Mouse (Mus musculus) G1E (cell line): ENCODE results near the gene Cd4. TPM values are rescaled to one million over a fixed set of nuclear protein-coding genes. Genes with fewer than 3 reads are reported as not detected.

ENCODE experiments used
- ATAC-seq: 2 replicates; pipeline ENCODE4 v1.8.0; 2016; ENCODE audit warnings: mild to moderate bottlenecking; ENCODE audit not compliant: insufficient number of reproducible peaks, poor library complexity, low FRiP score, severe bottlenecking; ENCODE audit errors: extremely low read depth
- DNase-seq: peaks from one replicate; pipeline ENCODE4 v3.0.0; 2012; ENCODE audit warnings: low spot score
- H3K27me3 ChIP-seq: 2 replicates; pipeline ENCODE4 v1.6.1; 2012; ENCODE audit warnings: mild to moderate bottlenecking, low read length, inconsistent platforms; ENCODE audit not compliant: insufficient read depth
- H3K36me3 ChIP-seq: replicated peaks from 2 replicates; pipeline ENCODE3; 2012; ENCODE audit warnings: mild to moderate bottlenecking, inconsistent platforms
- H3K4me1 ChIP-seq: 2 replicates; pipeline ENCODE4 v1.6.1; 2012; ENCODE audit warnings: low read depth, low read length, inconsistent platforms, mixed read lengths; ENCODE audit not compliant: insufficient read depth
- H3K4me3 ChIP-seq: 2 replicates; pipeline ENCODE4 v1.5.1; 2012; ENCODE audit warnings: low read depth, mild to moderate bottlenecking, inconsistent platforms, low read length, moderate library complexity, mixed read lengths
- H3K9me3 ChIP-seq: replicated peaks from 2 replicates; pipeline ENCODE4 v1.6.1; 2012; ENCODE audit warnings: inconsistent platforms
- CTCF ChIP-seq: IDR thresholded peaks from 2 replicates; pipeline ENCODE4 v1.5.1; 2012; ENCODE audit warnings: low read depth, low read length, inconsistent platforms, mixed read lengths
- GATA1 ChIP-seq: IDR thresholded peaks from 2 replicates; pipeline ENCODE4 v1.6.1; 2012; ENCODE audit warnings: borderline replicate concordance, low read length, inconsistent platforms, mixed read lengths
- GATA2 ChIP-seq: IDR thresholded peaks from 2 replicates; pipeline ENCODE4 v1.6.1; 2012; ENCODE audit warnings: low read depth, low read length, inconsistent platforms, borderline replicate concordance
- POLR2AphosphoS5 ChIP-seq: IDR thresholded peaks from 2 replicates; pipeline ENCODE4 v1.6.1; 2012; ENCODE audit warnings: low read depth, low read length, inconsistent platforms; ENCODE audit not compliant: insufficient replicate concordance
- TAL1 ChIP-seq: conservative IDR thresholded peaks from 2 replicates; pipeline ENCODE4 v1.6.1; 2012; ENCODE audit warnings: low read depth, low read length, inconsistent platforms, mixed read lengths
- polyA plus RNA-seq: library from polyadenylated mRNA; stranded (reverse); fragments of >175 nt; gene quantifications from 2 replicates; pipeline ENCODE4 v1.2.3, GENCODE M21; 2012
- total RNA-seq, 2 experiments: library from RNA; stranded (forward) in 1 of 2; stranded (reverse) in 1 of 2; fragments of 200-1000 nt in 1 of 2; fragments of >200 nt in 1 of 2; fragmentation: Nextera tagmentation in 1 of 2; gene quantifications; 2 replicates each; pipeline ENCODE4 v1.2.3; 2014 to 2017

Cd4 gene
- total and polyA plus RNA-seq, 3 experiments: 0.33 TPM; not detected in 2

DNA sequence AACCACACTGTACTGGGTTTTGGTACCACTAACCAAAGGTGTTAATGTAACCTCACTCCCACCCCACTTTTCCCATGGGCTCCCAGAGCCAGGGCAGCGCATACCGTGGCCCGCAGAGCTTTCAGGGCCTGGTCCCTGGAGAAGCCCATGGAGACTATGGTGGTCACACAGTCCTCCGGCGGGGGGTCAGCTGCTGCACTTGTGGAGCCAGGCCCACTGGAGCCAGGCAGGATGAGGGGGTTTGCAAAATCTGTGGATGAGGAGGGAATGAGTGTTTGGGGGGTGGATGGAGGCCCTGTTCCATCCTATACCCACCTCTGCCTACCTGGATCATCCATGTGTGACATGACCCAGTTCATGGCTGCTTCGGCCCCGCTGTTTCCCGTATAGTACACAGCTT is 70.5 kb downstream of the Cd4 start:
- TF ChIP-seq CTCF: no peak
- TF ChIP-seq TAL1: no peak
- TF ChIP-seq GATA2: no peak
- no peak for TF ChIP-seq GATA1
- no peak for TF ChIP-seq POLR2AphosphoS5
- peaks cover 91% of the 10 kb centered on the region for H3K36me3 ChIP-seq
- no peak overlapping the region for H3K4me3 ChIP-seq
- H3K27me3 ChIP-seq: no peaks in the 10 kb centered on the region
- H3K9me3 ChIP-seq: no peaks in the 10 kb centered on the region
- no peak for ATAC-seq
- H3K4me1 ChIP-seq: peaks cover 17% of the 10 kb centered on the region
- DNase-seq: no peak

DNA sequence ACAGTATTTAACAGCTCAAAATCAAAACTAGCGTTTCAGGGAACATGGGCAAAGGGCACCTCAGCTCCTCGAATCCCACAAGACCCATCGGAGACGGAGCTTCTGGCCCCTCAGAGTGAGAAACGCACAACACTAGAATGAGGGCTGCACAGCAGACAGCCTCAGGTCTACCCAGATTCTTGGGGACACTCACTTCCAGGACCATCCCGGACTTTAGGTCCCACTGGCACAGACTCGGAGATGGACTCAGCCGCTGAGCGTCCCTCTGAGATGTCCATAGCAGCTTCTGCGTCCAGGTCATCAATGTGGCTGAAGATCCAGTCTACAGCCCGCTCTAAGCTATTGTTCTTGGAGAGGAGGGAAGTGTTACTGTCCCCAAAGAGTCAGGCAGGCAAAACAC is 70.9 kb downstream of the Cd4 start:
- peaks cover 21% of the 10 kb centered on the region for H3K4me1 ChIP-seq
- no peaks in the 10 kb centered on the region for H3K27me3 ChIP-seq
- ATAC-seq (no peak), DNase-seq (no peak)
- no peak for TF ChIP-seq CTCF
- TF ChIP-seq GATA2: no peak
- no peak for TF ChIP-seq TAL1
- TF ChIP-seq POLR2AphosphoS5: no peak
- no peak for TF ChIP-seq GATA1
- no peaks in the 10 kb centered on the region for H3K9me3 ChIP-seq
- H3K36me3 ChIP-seq: peaks cover 91% of the 10 kb centered on the region
- H3K4me3 ChIP-seq: no peak overlapping the region

DNA sequence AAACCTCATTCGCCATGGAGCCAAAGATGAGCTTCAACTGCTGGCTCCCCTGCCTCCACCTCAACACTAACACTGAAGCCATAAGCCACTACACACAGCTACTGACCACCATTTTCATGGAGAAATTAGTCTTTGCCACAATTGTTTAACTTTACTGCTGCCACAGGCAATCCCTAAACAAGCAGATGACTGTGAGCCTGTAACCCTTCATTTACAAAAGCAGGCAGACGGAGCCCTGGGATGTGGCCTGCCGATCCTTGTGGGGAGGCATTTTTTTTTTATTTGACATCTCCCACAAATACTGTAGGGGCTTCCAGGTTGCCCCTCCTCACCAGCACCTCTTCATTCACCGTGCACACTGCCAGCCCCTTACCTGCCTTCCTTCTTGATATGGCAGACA is 71.4 kb downstream of the Cd4 start:
- TF ChIP-seq GATA1 (no peak), CTCF (no peak), TAL1 (no peak), GATA2 (no peak), POLR2AphosphoS5 (no peak)
- ATAC-seq: no peak
- peaks cover 91% of the 10 kb centered on the region for H3K36me3 ChIP-seq
- H3K4me1 ChIP-seq: peaks cover 26% of the 10 kb centered on the region
- no peak for DNase-seq
- no peaks in the 10 kb centered on the region for H3K9me3 ChIP-seq
- H3K4me3 ChIP-seq: no peak overlapping the region
- no peaks in the 10 kb centered on the region for H3K27me3 ChIP-seq

DNA sequence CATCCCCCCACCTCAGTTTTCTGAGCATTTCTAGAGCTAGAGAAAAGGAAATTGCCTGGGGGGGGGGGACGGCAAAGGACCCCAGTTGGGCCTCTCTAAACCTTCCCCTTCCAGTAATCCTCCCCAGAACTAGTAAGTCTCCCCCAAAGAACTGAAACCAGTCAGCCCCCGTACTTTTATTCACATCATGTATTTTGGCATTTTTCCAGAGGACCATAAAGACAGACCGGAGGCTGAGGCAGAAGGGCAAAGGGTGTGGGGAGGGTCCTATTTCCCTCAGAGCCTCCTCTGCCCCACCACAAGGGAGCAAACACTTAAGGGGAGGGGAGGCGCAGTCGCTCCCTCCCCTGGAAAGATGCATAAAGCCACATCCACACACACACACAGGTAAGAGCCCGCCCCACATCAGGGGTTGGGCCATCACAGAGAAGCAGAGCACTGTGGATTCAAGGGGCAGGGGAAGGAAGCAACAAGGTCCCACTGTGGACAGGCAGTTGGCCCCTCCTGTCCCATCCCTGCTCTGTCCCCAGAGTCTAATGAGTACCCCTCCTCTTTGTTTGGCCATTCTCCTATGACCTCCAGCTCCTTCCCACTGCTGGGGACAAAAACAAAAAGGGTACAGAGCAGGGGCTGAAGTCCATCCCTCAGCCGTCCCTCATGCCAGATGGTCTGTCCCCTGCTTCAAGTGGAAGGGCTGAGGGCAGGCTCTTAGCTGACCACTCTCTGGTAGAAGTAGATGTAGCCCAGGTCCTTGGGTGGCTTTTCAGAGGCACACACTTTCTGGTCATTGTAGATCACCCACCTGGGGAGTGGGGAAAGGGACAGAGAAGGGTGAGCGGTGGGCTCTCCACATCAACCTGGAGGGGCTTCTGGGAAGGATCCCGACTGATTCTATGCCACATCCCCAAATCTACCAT is 72.9 kb downstream of the Cd4 start:
- no peak for TF ChIP-seq TAL1
- no peak for TF ChIP-seq GATA2
- no peak for TF ChIP-seq POLR2AphosphoS5
- no peak for TF ChIP-seq GATA1
- TF ChIP-seq CTCF: no peak
- Histone ChIP-seq H3K36me3 (peaks cover 90% of the 10 kb centered on the region), H3K4me1 (peaks cover 40% of the 10 kb centered on the region), H3K4me3 (no peak overlapping the region; the same call in 1 of the 2 replicates), H3K9me3 (no peaks in the 10 kb centered on the region), H3K27me3 (no peaks in the 10 kb centered on the region)
- DNase-seq (no peak), ATAC-seq (no peak)

Other genes with a start within 250 kb of the Cd4 start
Only the 20 nearest of the 27 such genes appear.
- gene Ptpn6, start 149.5 kb downstream of the Cd4 start, total RNA-seq (2014; fragmentation: Nextera tagmentation): 66.2 and 72.6 TPM in 2 replicates
- 309 and 356 TPM in 2 replicates for gene Ptpn6, start 149.5 kb downstream of the Cd4 start, total RNA-seq (2017)
- gene Ptpn6, start 149.5 kb downstream of the Cd4 start, polyA plus RNA-seq: 54.9 and 129 TPM in 2 replicates
- 61.7 and 62.9 TPM in 2 replicates for gene Grcc10, start 146.8 kb downstream of the Cd4 start, total RNA-seq (2014; fragmentation: Nextera tagmentation)
- gene Grcc10, start 146.8 kb downstream of the Cd4 start, total RNA-seq (2017): 130 and 176 TPM in 2 replicates
- gene Grcc10, start 146.8 kb downstream of the Cd4 start, polyA plus RNA-seq: 26.1 and 38.8 TPM in 2 replicates
- not detected in 2 replicates for gene Gm45234, start 132.2 kb downstream of the Cd4 start, total RNA-seq (2014; fragmentation: Nextera tagmentation)
- not detected in 2 replicates for gene Gm45234, start 132.2 kb downstream of the Cd4 start, total RNA-seq (2017)
- gene Gm45234, start 132.2 kb downstream of the Cd4 start, polyA plus RNA-seq: not detected in 2 replicates
- gene Atn1, start 131.7 kb downstream of the Cd4 start, total RNA-seq (2014; fragmentation: Nextera tagmentation): 58.7 and 85.6 TPM in 2 replicates
- gene Atn1, start 131.7 kb downstream of the Cd4 start, total RNA-seq (2017): 1.9 and 3.0 TPM in 2 replicates
- 55.3 and 58.8 TPM in 2 replicates for gene Atn1, start 131.7 kb downstream of the Cd4 start, polyA plus RNA-seq
- gene Eno2, start 118.5 kb downstream of the Cd4 start, total RNA-seq (2014; fragmentation: Nextera tagmentation): 1.1 and 3.2 TPM in 2 replicates
- 3.4 and 3.6 TPM in 2 replicates for gene Eno2, start 118.5 kb downstream of the Cd4 start, total RNA-seq (2017)
- 0.13 and 0.29 TPM in 2 replicates for gene Eno2, start 118.5 kb downstream of the Cd4 start, polyA plus RNA-seq
- not detected in 2 replicates for gene Lrrc23, start 108.5 kb downstream of the Cd4 start, total RNA-seq (2014; fragmentation: Nextera tagmentation)
- 0.11 TPM in 1 of 2 replicates, not detected in the other for gene Lrrc23, start 108.5 kb downstream of the Cd4 start, total RNA-seq (2017)
- gene Lrrc23, start 108.5 kb downstream of the Cd4 start, polyA plus RNA-seq: not detected in 2 replicates
- gene Spsb2, start 79.6 kb downstream of the Cd4 start, total RNA-seq (2014; fragmentation: Nextera tagmentation): 1.9 TPM in 2 replicates
- 6.9 and 9.4 TPM in 2 replicates for gene Spsb2, start 79.6 kb downstream of the Cd4 start, total RNA-seq (2017)
- gene Spsb2, start 79.6 kb downstream of the Cd4 start, polyA plus RNA-seq: 10.1 and 10.9 TPM in 2 replicates
- 601 and 619 TPM in 2 replicates for gene Tpi1, start 73.9 kb downstream of the Cd4 start, total RNA-seq (2014; fragmentation: Nextera tagmentation)
- gene Tpi1, start 73.9 kb downstream of the Cd4 start, total RNA-seq (2017): 903 and 1,035 TPM in 2 replicates
- 520 and 701 TPM in 2 replicates for gene Tpi1, start 73.9 kb downstream of the Cd4 start, polyA plus RNA-seq
- 34.6 and 45.9 TPM in 2 replicates for gene Usp5, start 58.7 kb downstream of the Cd4 start, total RNA-seq (2014; fragmentation: Nextera tagmentation)
- gene Usp5, start 58.7 kb downstream of the Cd4 start, total RNA-seq (2017): 67.0 and 76.8 TPM in 2 replicates
- 53.0 and 68.2 TPM in 2 replicates for gene Usp5, start 58.7 kb downstream of the Cd4 start, polyA plus RNA-seq
- 109 and 112 TPM in 2 replicates for gene Cdca3, start 58.7 kb downstream of the Cd4 start, total RNA-seq (2014; fragmentation: Nextera tagmentation)
- gene Cdca3, start 58.7 kb downstream of the Cd4 start, total RNA-seq (2017): 137 and 150 TPM in 2 replicates
- 50.9 and 67.2 TPM in 2 replicates for gene Cdca3, start 58.7 kb downstream of the Cd4 start, polyA plus RNA-seq
- 1.1 TPM in 1 of 2 replicates, not detected in the other for gene Gnb3, start 47.9 kb downstream of the Cd4 start, total RNA-seq (2014; fragmentation: Nextera tagmentation)
- gene Gnb3, start 47.9 kb downstream of the Cd4 start, total RNA-seq (2017): not detected in 2 replicates
- not detected in 2 replicates for gene Gnb3, start 47.9 kb downstream of the Cd4 start, polyA plus RNA-seq
- not detected in 2 replicates for gene P3h3, start 30.5 kb downstream of the Cd4 start, total RNA-seq (2014; fragmentation: Nextera tagmentation)
- 0.23 TPM in 1 of 2 replicates, not detected in the other for gene P3h3, start 30.5 kb downstream of the Cd4 start, total RNA-seq (2017)
- not detected in 2 replicates for gene P3h3, start 30.5 kb downstream of the Cd4 start, polyA plus RNA-seq
- gene Gpr162, start 24.2 kb downstream of the Cd4 start, total RNA-seq (2014; fragmentation: Nextera tagmentation): not detected in 2 replicates
- gene Gpr162, start 24.2 kb downstream of the Cd4 start, total RNA-seq (2017): 0.22 and 0.41 TPM in 2 replicates
- gene Gpr162, start 24.2 kb downstream of the Cd4 start, polyA plus RNA-seq: not detected in 2 replicates
- gene Lag3, start 23.5 kb upstream of the Cd4 start, total RNA-seq (2014; fragmentation: Nextera tagmentation): 0.68 TPM in 1 of 2 replicates, not detected in the other
- gene Lag3, start 23.5 kb upstream of the Cd4 start, total RNA-seq (2017): 0.12 TPM in 1 of 2 replicates, not detected in the other
- not detected in 2 replicates for gene Lag3, start 23.5 kb upstream of the Cd4 start, polyA plus RNA-seq
- 5.6 and 6.3 TPM in 2 replicates for gene Ptms, start 31.9 kb upstream of the Cd4 start, total RNA-seq (2014; fragmentation: Nextera tagmentation)
- gene Ptms, start 31.9 kb upstream of the Cd4 start, total RNA-seq (2017): 84.9 and 86.4 TPM in 2 replicates
- gene Ptms, start 31.9 kb upstream of the Cd4 start, polyA plus RNA-seq: 34.1 and 43.1 TPM in 2 replicates
- gene Mlf2, start 43.2 kb upstream of the Cd4 start, total RNA-seq (2014; fragmentation: Nextera tagmentation): 167 and 180 TPM in 2 replicates
- gene Mlf2, start 43.2 kb upstream of the Cd4 start, total RNA-seq (2017): 86.5 and 99.2 TPM in 2 replicates
- 269 and 293 TPM in 2 replicates for gene Mlf2, start 43.2 kb upstream of the Cd4 start, polyA plus RNA-seq
- gene Cops7a, start 77.3 kb upstream of the Cd4 start, total RNA-seq (2014; fragmentation: Nextera tagmentation): 123 and 194 TPM in 2 replicates
- 62.2 and 65.5 TPM in 2 replicates for gene Cops7a, start 77.3 kb upstream of the Cd4 start, total RNA-seq (2017)
- 59.2 and 79.0 TPM in 2 replicates for gene Cops7a, start 77.3 kb upstream of the Cd4 start, polyA plus RNA-seq
- gene Pianp, start 108.5 kb upstream of the Cd4 start, total RNA-seq (2014; fragmentation: Nextera tagmentation): not detected in 2 replicates
- gene Pianp, start 108.5 kb upstream of the Cd4 start, total RNA-seq (2017): not detected in 2 replicates
- gene Pianp, start 108.5 kb upstream of the Cd4 start, polyA plus RNA-seq: not detected in 2 replicates
- 71.2 and 79.6 TPM in 2 replicates for gene Zfp384, start 120.9 kb upstream of the Cd4 start, total RNA-seq (2014; fragmentation: Nextera tagmentation)
- 22.9 and 25.7 TPM in 2 replicates for gene Zfp384, start 120.9 kb upstream of the Cd4 start, total RNA-seq (2017)
- 51.7 and 52.8 TPM in 2 replicates for gene Zfp384, start 120.9 kb upstream of the Cd4 start, polyA plus RNA-seq
- gene Ing4, start 151.5 kb upstream of the Cd4 start, total RNA-seq (2014; fragmentation: Nextera tagmentation): 36.2 and 37.5 TPM in 2 replicates
- 99.6 and 118 TPM in 2 replicates for gene Ing4, start 151.5 kb upstream of the Cd4 start, total RNA-seq (2017)
- 14.3 and 14.6 TPM in 2 replicates for gene Ing4, start 151.5 kb upstream of the Cd4 start, polyA plus RNA-seq